Mouse (Mus musculus) spleen, adult 2 months (tissue): ENCODE measurements around the gene Coro7. TPM values are rescaled to one million over a fixed set of nuclear protein-coding genes. Genes with fewer than 3 reads are reported as not detected.

ENCODE experiments used
- DNase-seq, 2 experiments: peaks; one replicate each; pipeline versions ENCODE4 v3.0.0 to v3.0.0-alpha.2; 2012 to 2021; ENCODE audit warnings: low spot score in 2 of 2, low read depth in 1 of 2
- H3K27ac ChIP-seq: fragments of 200-500 bp; 2 replicates; pipeline ENCODE4 v1.5.1; 2012; ENCODE audit warnings: low read length, inconsistent platforms; ENCODE audit not compliant: insufficient read depth
- H3K27me3 ChIP-seq: fragments of 200-500 bp; 2 replicates; pipeline ENCODE4 v1.6.1; 2012; ENCODE audit warnings: mild to moderate bottlenecking, moderate library complexity, low read length, inconsistent platforms; ENCODE audit not compliant: control insufficient read depth, insufficient read depth
- H3K36me3 ChIP-seq: fragments of 200-500 bp; 2 replicates; pipeline ENCODE4 v1.6.1; 2012; ENCODE audit warnings: mild to moderate bottlenecking, low read length, inconsistent platforms; ENCODE audit not compliant: control insufficient read depth, insufficient read depth
- H3K4me1 ChIP-seq: fragments of 200-500 bp; 2 replicates; pipeline ENCODE4 v1.6.1; 2011; ENCODE audit warnings: inconsistent platforms; ENCODE audit not compliant: control insufficient read depth, insufficient read depth, insufficient read length
- H3K4me3 ChIP-seq: fragments of 200-500 bp; 2 replicates; pipeline ENCODE4 v1.5.1; 2011; ENCODE audit warnings: mild to moderate bottlenecking, inconsistent platforms; ENCODE audit not compliant: insufficient read depth, insufficient read length; ENCODE audit errors: extremely low read depth
- CTCF ChIP-seq: fragments of 200-500 bp; IDR thresholded peaks from 2 replicates; pipeline ENCODE4 v1.5.1; 2011; ENCODE audit warnings: mild to moderate bottlenecking, inconsistent platforms; ENCODE audit not compliant: insufficient read depth, insufficient read length, insufficient replicate concordance; ENCODE audit errors: extremely low read depth
- POLR2A ChIP-seq: fragments of 200-500 bp; IDR thresholded peaks from 2 replicates; pipeline ENCODE4 v1.6.1; 2011; ENCODE audit warnings: low read depth, low read length, inconsistent platforms
- WGBS: fragments of 180-500 bp; shearing (Covaris S2); methylation state at CpG from one replicate; pipeline ENCODE4 v1.1.7; 2018; 5-methylcytosine and 5-hydroxymethylcytosine counted together
- polyA plus RNA-seq: library from polyadenylated mRNA; depleted of rRNA; stranded (reverse); fragments of >200 nt; gene quantifications from 2 replicates; pipeline ENCODE4 v1.2.3, GENCODE M21; 2012

The Coro7 gene
- polyA plus RNA-seq, 1 experiment, result 150 TPM

- TF ChIP-seq CTCF (no peak), POLR2A (no peak)
- Histone ChIP-seq H3K27ac (peak overlapping the region; percentile 3; the same call in 1 of the 2 replicates), H3K4me1 (no peaks in the 10 kb centered on the region), H3K27me3 (no peaks in the 10 kb centered on the region), H3K4me3 (no peak overlapping the region), H3K36me3 (peaks cover 51% of the 10 kb centered on the region)
- 86% methylated on average over 4 of the region's 4 CpGs for WGBS
- DNase-seq, result no peak
Measured at GRCm38 (mm10) chr16:4655251-4655734, 24.3 kb downstream of the Coro7 start.

- peaks cover 53% of the 10 kb centered on the region for H3K36me3 ChIP-seq
- H3K4me3 ChIP-seq, result no peak overlapping the region
- H3K27me3 ChIP-seq, result no peaks in the 10 kb centered on the region
- H3K4me1 ChIP-seq, result no peaks in the 10 kb centered on the region
- 90% methylated on average over 10 of the region's 10 CpGs for WGBS
- no peak for DNase-seq
- no peak overlapping the region; the same call in 1 of the 2 replicates for H3K27ac ChIP-seq
- TF ChIP-seq CTCF (no peak), POLR2A (no peak)
Measured at GRCm38 (mm10) chr16:4654706-4655105, 24.9 kb downstream of the Coro7 start.

GRCm38 (mm10) chr16:4652707-4653416, 26.7 kb downstream of the Coro7 start:
- Histone ChIP-seq H3K4me3 (no peak overlapping the region), H3K27me3 (no peaks in the 10 kb centered on the region), H3K4me1 (no peaks in the 10 kb centered on the region), H3K27ac (no peak overlapping the region), H3K36me3 (peaks cover 53% of the 10 kb centered on the region)
- WGBS, result 92% methylated on average over 4 of the region's 4 CpGs
- DNase-seq, result no peak
- no peak for TF ChIP-seq CTCF
- TF ChIP-seq POLR2A, result no peak

GRCm38 (mm10) chr16:4651624-4652023, 28.0 kb downstream of the Coro7 start:
- Histone ChIP-seq H3K4me3 (no peak overlapping the region), H3K4me1 (no peaks in the 10 kb centered on the region), H3K27me3 (no peaks in the 10 kb centered on the region), H3K36me3 (peaks cover 59% of the 10 kb centered on the region), H3K27ac (no peak overlapping the region)
- DNase-seq, result no peak
- WGBS, result 88% methylated on average over 7 of the region's 7 CpGs
- no peak for TF ChIP-seq POLR2A
- no peak for TF ChIP-seq CTCF

- H3K4me3 ChIP-seq, result no peak overlapping the region
- peaks cover 59% of the 10 kb centered on the region for H3K36me3 ChIP-seq
- TF ChIP-seq CTCF (no peak), POLR2A (no peak)
- H3K27ac ChIP-seq, result no peak overlapping the region
- DNase-seq, result no peak
- WGBS, result 90% methylated on average over 1 of the region's 1 CpGs
- no peaks in the 10 kb centered on the region for H3K4me1 ChIP-seq
- H3K27me3 ChIP-seq, result no peaks in the 10 kb centered on the region
Measured at GRCm38 (mm10) chr16:4651081-4651480, 28.5 kb downstream of the Coro7 start.

- 91% methylated on average over 3 of the region's 3 CpGs for WGBS
- DNase-seq, result no peak
- Histone ChIP-seq H3K27ac (no peak overlapping the region), H3K4me1 (no peaks in the 10 kb centered on the region), H3K27me3 (no peaks in the 10 kb centered on the region), H3K36me3 (peaks cover 54% of the 10 kb centered on the region), H3K4me3 (no peak overlapping the region)
- TF ChIP-seq POLR2A (no peak), CTCF (no peak)
Measured at GRCm38 (mm10) chr16:4650161-4650560, 29.4 kb downstream of the Coro7 start.

- 91% methylated on average over 11 of the region's 11 CpGs for WGBS
Measured at GRCm38 (mm10) chr16:4649692-4650091, 29.9 kb downstream of the Coro7 start.

More at GRCm38 (mm10) chr16:4649692-4650091, 29.9 kb downstream of the Coro7 start:
- Histone ChIP-seq H3K36me3 (peaks cover 49% of the 10 kb centered on the region), H3K27me3 (no peaks in the 10 kb centered on the region), H3K4me3 (no peak overlapping the region), H3K27ac (no peak overlapping the region), H3K4me1 (no peaks in the 10 kb centered on the region)
- no peak for DNase-seq
- TF ChIP-seq POLR2A (no peak), CTCF (no peak)
